Mouse (Mus musculus) midbrain, embryonic 10.5 days (tissue): Measurements from ENCODE around the gene Fosb. TPM values are rescaled to one million over a fixed set of nuclear protein-coding genes. Genes with fewer than 3 reads are reported as not detected.
A peak's percentile ranks its signal among the peaks of the same experiment; 100 is the strongest.

Experiments used
- DNase-seq: peaks from one replicate; pipeline ENCODE4 v3.0.0-alpha.2; 2017; ENCODE audit warnings: low spot score
- H3K27ac ChIP-seq: fragments of 300-500 bp; sonication (generic); replicated peaks from 2 replicates; pipeline ENCODE4 v1.5.1; 2016; ENCODE audit warnings: mild to moderate bottlenecking
- H3K27me3 ChIP-seq: fragments of 300-500 bp; sonication (generic); 2 replicates; pipeline ENCODE4 v1.6.1; 2016; ENCODE audit warnings: low read depth, mild to moderate bottlenecking; ENCODE audit not compliant: poor library complexity, severe bottlenecking
- H3K36me3 ChIP-seq: fragments of 300-500 bp; sonication (generic); 2 replicates; pipeline ENCODE4 v1.6.1; 2016; ENCODE audit warnings: mild to moderate bottlenecking, moderate library complexity
- H3K4me1 ChIP-seq: fragments of 300-500 bp; sonication (generic); 2 replicates; pipeline ENCODE4 v1.6.1; 2016
- H3K4me3 ChIP-seq: fragments of 300-500 bp; sonication (generic); 2 replicates; pipeline ENCODE4 v1.5.1; 2016; ENCODE audit warnings: mild to moderate bottlenecking, moderate library complexity
- H3K9me3 ChIP-seq: fragments of 300-500 bp; sonication (generic); replicated peaks from 2 replicates; pipeline ENCODE4 v1.6.1; 2016; ENCODE audit warnings: mild to moderate bottlenecking
- WGBS: fragments of 180-500 bp; shearing (Covaris S2); methylation state at CpG from one replicate; pipeline ENCODE4 v1.1.7; 2016; 5-methylcytosine and 5-hydroxymethylcytosine counted together
- polyA plus RNA-seq: library from polyadenylated mRNA; unstranded; fragments of >200 nt; fragmentation: Nextera tagmentation; extraction: Ambion mirVana; gene quantifications from 2 replicates; pipeline ENCODE4 v1.2.1, GENCODE M21; 2016

Fosb gene
- polyA plus RNA-seq, 1 experiment from 2014 or later: 0.02 TPM

GRCm38 (mm10) chr7:19265928-19266822 lies 43.7 kb downstream of the Fosb start:
- Histone ChIP-seq H3K36me3 (peaks cover 59% of the 10 kb centered on the region), H3K4me3 (0 out of 2 replicates have a peak overlapping the region, but pooled peaks have one; percentile 0), H3K27me3 (no peaks in the 10 kb centered on the region), H3K27ac (no peak overlapping the region), H3K4me1 (peaks cover 32% of the 10 kb centered on the region), H3K9me3 (no peaks in the 10 kb centered on the region)
- no peak for DNase-seq
- 89% methylated on average over 10 of the region's 10 CpGs for WGBS

- H3K4me3 ChIP-seq: no peak overlapping the region
- H3K27ac ChIP-seq: no peak overlapping the region
- H3K9me3 ChIP-seq: no peaks in the 10 kb centered on the region
- H3K27me3 ChIP-seq: no peaks in the 10 kb centered on the region
- no peak for DNase-seq
- peaks cover 22% of the 10 kb centered on the region for H3K4me1 ChIP-seq
- WGBS: 89% methylated on average over 7 of the region's 7 CpGs
- peaks cover 69% of the 10 kb centered on the region for H3K36me3 ChIP-seq
Measured at GRCm38 (mm10) chr7:19265147-19265546, 44.7 kb downstream of the Fosb start.

GRCm38 (mm10) chr7:19258336-19258735 lies 51.5 kb downstream of the Fosb start:
- no peak for DNase-seq
- Histone ChIP-seq H3K4me3 (no peak overlapping the region), H3K27me3 (no peaks in the 10 kb centered on the region), H3K27ac (no peak overlapping the region), H3K36me3 (peaks cover 86% of the 10 kb centered on the region), H3K4me1 (peaks cover 7% of the 10 kb centered on the region), H3K9me3 (no peaks in the 10 kb centered on the region)
- WGBS: 91% methylated on average over 3 of the region's 3 CpGs

- Histone ChIP-seq H3K36me3 (peaks cover 78% of the 10 kb centered on the region), H3K4me1 (peaks cover 7% of the 10 kb centered on the region), H3K4me3 (no peak overlapping the region), H3K9me3 (no peaks in the 10 kb centered on the region), H3K27me3 (no peaks in the 10 kb centered on the region), H3K27ac (no peak overlapping the region)
- DNase-seq: peak; percentile 62
- 39% methylated on average over 11 of the region's 11 CpGs for WGBS
Measured at GRCm38 (mm10) chr7:19257390-19258022, 52.3 kb downstream of the Fosb start.

GRCm38 (mm10) chr7:19256567-19256966 lies 53.3 kb downstream of the Fosb start:
- no peak overlapping the region for H3K4me3 ChIP-seq
- no peak overlapping the region for H3K27ac ChIP-seq
- 89% methylated on average over 7 of the region's 7 CpGs for WGBS
- peaks cover 69% of the 10 kb centered on the region for H3K36me3 ChIP-seq
- H3K27me3 ChIP-seq: no peaks in the 10 kb centered on the region
- DNase-seq: no peak
- no peaks in the 10 kb centered on the region for H3K9me3 ChIP-seq
- H3K4me1 ChIP-seq: peaks cover 7% of the 10 kb centered on the region

- DNase-seq: no peak
- Histone ChIP-seq H3K36me3 (peaks cover 57% of the 10 kb centered on the region), H3K4me3 (peak overlapping the region; percentile 11; the same call in 1 of the 2 replicates), H3K4me1 (peaks cover 7% of the 10 kb centered on the region), H3K27me3 (no peaks in the 10 kb centered on the region), H3K27ac (no peak overlapping the region), H3K9me3 (no peaks in the 10 kb centered on the region)
- WGBS: 85% methylated on average over 17 of the region's 17 CpGs
Measured at GRCm38 (mm10) chr7:19255395-19255794, 54.5 kb downstream of the Fosb start.

- Histone ChIP-seq H3K9me3 (no peaks in the 10 kb centered on the region), H3K4me3 (no peak overlapping the region), H3K27me3 (no peaks in the 10 kb centered on the region), H3K27ac (no peak overlapping the region), H3K36me3 (peaks cover 37% of the 10 kb centered on the region), H3K4me1 (peaks cover 7% of the 10 kb centered on the region)
- no peak for DNase-seq
- 78% methylated on average over 5 of the region's 5 CpGs for WGBS
Measured at GRCm38 (mm10) chr7:19253437-19253836, 56.4 kb downstream of the Fosb start.

Other genes starting within 250 kb of the Fosb start
- gene Dmwd, start 233.8 kb downstream of the Fosb start, polyA plus RNA-seq: 17.3 and 18.0 TPM in 2 replicates
- gene Dmpk, start 226.2 kb downstream of the Fosb start, polyA plus RNA-seq: 8.2 and 8.8 TPM in 2 replicates
- gene Six5, start 215.5 kb downstream of the Fosb start, polyA plus RNA-seq: 7.2 and 8.0 TPM in 2 replicates
- 1.1 TPM in 2 replicates for gene Gm4969, start 191.7 kb downstream of the Fosb start, polyA plus RNA-seq
- 17.6 and 19.4 TPM in 2 replicates for gene Fbxo46, start 190.2 kb downstream of the Fosb start, polyA plus RNA-seq
- gene Qpctl, start 160.8 kb downstream of the Fosb start, polyA plus RNA-seq: 17.0 and 21.2 TPM in 2 replicates
- 168 and 180 TPM in 2 replicates for gene Snrpd2, start 160.3 kb downstream of the Fosb start, polyA plus RNA-seq
- gene Gipr, start 143.9 kb downstream of the Fosb start, polyA plus RNA-seq: 0.60 and 1.5 TPM in 2 replicates
- 4.3 and 4.8 TPM in 2 replicates for gene Eml2, start 133.6 kb downstream of the Fosb start, polyA plus RNA-seq
- 2.4 and 2.6 TPM in 2 replicates for gene Gpr4, start 97.5 kb downstream of the Fosb start, polyA plus RNA-seq
- gene Opa3, start 81.7 kb downstream of the Fosb start, polyA plus RNA-seq: 51.0 and 51.9 TPM in 2 replicates
- gene Vasp, start 38.2 kb downstream of the Fosb start, polyA plus RNA-seq: 49.3 and 52.7 TPM in 2 replicates
- gene Ppm1n, start 30.0 kb downstream of the Fosb start, polyA plus RNA-seq: 0.36 and 0.39 TPM in 2 replicates
- 41.9 and 48.6 TPM in 2 replicates for gene Rtn2, start 27.4 kb downstream of the Fosb start, polyA plus RNA-seq
- gene Ercc1, start 34.7 kb upstream of the Fosb start, polyA plus RNA-seq: 117 and 118 TPM in 2 replicates
- 23.2 and 24.7 TPM in 2 replicates for gene Cd3eap, start 49.4 kb upstream of the Fosb start, polyA plus RNA-seq
- 4.9 and 6.0 TPM in 2 replicates for gene Ppp1r13l, start 49.7 kb upstream of the Fosb start, polyA plus RNA-seq
- 27.7 and 31.8 TPM in 2 replicates for gene Ercc2, start 72.0 kb upstream of the Fosb start, polyA plus RNA-seq
- gene Klc3, start 94.1 kb upstream of the Fosb start, polyA plus RNA-seq: 2.3 and 3.0 TPM in 2 replicates
- gene Ckm, start 94.7 kb upstream of the Fosb start, polyA plus RNA-seq: not detected in 2 replicates
- 8.0 and 8.4 TPM in 2 replicates for gene Mark4, start 148.8 kb upstream of the Fosb start, polyA plus RNA-seq
- gene Exoc3l2, start 153.3 kb upstream of the Fosb start, polyA plus RNA-seq: 0.75 and 0.81 TPM in 2 replicates
- 2.3 and 2.4 TPM in 2 replicates for gene Bloc1s3, start 198.3 kb upstream of the Fosb start, polyA plus RNA-seq
- 65.2 and 68.2 TPM in 2 replicates for gene Trappc6a, start 198.3 kb upstream of the Fosb start, polyA plus RNA-seq
- 0.06 TPM in 2 replicates for gene Nkpd1, start 207.8 kb upstream of the Fosb start, polyA plus RNA-seq